Mouse (Mus musculus) ES-E14 (cell line): ENCODE measurements around the gene Trim75.
"Not testable (repeated sequence)": the region's sequence is repeated elsewhere in the genome, so short reads cannot be mapped to it uniquely, and the experiment has no call there.

ENCODE experiments used
- CHD2 ChIP-seq: IDR thresholded peaks from 2 replicates; pipeline ENCODE4 v1.6.1; 2014; ENCODE audit warnings: mild to moderate bottlenecking, low read depth, low read length, inconsistent platforms
- HCFC1 ChIP-seq: IDR thresholded peaks from 2 replicates; pipeline ENCODE4 v1.6.1; 2012; ENCODE audit warnings: low read length, inconsistent platforms, borderline replicate concordance; ENCODE audit not compliant: insufficient read depth
- MAFK ChIP-seq: IDR thresholded peaks from 2 replicates; pipeline ENCODE4 v1.6.1; 2014; ENCODE audit warnings: mild to moderate bottlenecking, low read depth, low read length, inconsistent platforms; ENCODE audit not compliant: insufficient read depth

GRCm38 (mm10) chr8:65007616-65008015 lies 20.0 kb upstream of the Trim75 start:
- TF ChIP-seq CHD2, HCFC1, MAFK: not testable (repeated sequence)
